Mouse (Mus musculus) naive thymus-derived CD4-positive, alpha-beta T cell, adult 2 months (primary cell): ENCODE data around the gene Asic2.
A peak's percentile ranks its signal among the peaks of the same experiment; 100 is the strongest.

ENCODE experiments used
- DNase-seq: peaks from one replicate; pipeline ENCODE4 v3.0.0-alpha.2; 2011; ENCODE audit warnings: low read depth

The Asic2 gene

DNA sequence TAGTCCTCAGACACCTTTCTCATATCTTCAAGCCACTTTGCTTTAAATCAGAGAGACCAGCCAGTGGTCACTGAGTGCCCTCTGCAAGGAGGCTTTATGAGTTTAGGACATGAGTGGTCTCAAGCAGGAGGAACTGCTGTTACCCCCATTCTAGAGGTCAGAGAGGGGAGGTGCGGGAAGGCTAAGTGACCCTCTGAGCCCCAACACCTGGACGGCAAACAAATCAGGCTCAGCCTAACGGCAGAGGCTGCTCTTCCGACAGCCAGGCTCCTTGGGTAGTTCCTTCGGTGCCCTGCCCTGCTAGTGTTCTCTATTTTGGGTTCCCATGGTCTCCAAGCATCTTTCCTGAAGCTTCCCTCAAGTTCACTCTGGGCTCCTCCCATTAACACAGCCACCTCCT lies 357.8 kb downstream of the Asic2 start:
- DNase-seq: no peak

DNA sequence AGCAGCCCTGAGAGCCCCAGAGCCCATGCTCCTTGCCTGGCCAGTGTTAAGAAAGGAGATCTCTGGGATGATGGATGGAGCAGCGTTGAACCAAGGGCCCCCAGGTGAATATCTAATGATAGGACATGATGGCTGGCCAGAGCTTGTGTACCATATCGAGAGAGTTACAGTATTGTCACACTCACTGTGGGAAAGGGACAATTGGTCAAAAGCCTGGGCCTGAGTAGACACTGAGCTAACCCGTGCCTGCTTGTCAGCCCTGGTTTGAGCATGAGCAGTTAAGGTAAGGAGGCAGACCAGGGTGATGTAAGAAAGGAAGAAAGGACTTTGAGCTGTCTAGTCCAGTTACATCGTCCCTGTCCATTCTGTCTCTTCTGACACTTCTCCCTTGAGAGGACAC lies 365.3 kb downstream of the Asic2 start:
- DNase-seq: no peak

DNA sequence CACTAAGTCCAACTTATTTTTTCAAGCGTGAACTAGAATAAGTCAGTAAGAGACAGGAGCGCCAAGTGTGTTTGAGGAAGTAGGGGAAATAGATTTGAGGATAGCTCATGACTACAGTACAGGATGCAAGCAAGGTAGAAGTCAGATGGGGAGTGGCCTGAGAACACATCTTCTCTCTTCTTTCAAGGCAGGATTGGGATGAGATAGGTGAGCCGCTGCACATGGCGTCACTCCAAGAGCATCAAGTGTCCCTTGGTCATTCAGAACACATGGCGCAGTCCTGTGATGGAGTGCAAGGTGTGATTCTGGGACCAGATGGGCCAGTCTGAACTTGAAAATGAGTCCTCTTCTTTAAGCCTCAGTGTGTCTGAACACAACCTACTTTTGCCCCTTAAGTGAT lies 366.5 kb downstream of the Asic2 start:
- no peak for DNase-seq

DNA sequence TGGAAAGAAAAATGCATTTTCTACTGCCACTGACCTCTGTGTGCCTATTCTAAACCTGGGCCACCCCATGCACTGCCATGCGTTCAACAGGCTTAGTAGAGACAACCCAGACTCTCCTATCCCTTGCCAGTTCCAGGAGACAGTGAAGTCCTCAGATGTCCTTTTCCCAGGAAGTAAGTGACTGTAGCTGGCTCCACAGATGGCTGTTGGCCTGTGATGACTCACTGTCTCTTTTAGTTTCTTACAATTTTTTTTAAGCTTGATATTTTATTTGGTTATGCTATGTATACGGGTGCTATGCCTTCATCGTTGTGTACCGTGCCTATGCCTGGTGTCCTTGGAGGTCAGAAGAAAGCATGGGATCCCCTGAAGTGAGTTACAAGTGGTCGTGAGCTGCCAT lies 370.7 kb downstream of the Asic2 start:
- no peak for DNase-seq

DNA sequence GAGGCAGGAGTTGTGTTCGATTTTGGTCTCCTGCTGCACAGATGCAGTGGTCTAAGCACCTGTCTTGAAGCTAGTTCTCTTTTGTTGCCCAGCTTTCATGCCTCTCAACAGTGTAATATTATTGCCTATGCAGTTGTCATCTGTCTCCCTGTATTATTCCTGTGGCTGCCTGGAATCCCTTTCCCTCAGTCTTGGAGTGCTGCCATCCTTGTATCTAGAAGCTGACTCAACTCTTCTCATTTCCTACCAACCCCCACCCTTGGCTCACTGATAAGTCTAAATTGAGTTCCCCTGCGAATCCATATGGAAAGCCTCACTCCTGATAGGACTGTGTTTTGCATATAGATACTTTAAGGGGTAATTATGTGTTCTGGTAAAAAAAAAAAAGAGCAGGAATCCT lies 373.0 kb downstream of the Asic2 start:
- no peak for DNase-seq

DNA sequence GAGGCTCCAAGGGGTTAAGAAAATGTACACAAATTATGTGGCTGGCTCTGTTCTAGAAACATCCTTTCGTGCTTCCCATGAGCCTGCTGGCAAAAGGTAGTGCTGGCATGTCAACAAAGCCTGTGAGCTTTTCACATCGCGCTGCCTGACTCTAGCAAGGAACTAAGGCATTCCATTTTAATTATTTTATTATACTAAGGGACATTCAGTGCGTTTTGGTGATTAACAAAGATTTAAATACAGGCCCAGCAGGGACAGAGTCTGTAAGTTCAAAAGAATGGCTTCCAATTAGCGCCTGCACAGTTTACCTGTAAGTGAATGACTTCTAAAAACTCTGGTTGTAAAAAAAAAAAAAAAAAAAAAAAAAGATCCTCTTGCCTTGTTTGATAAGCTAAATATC lies 375.5 kb downstream of the Asic2 start:
- no peak for DNase-seq

DNA sequence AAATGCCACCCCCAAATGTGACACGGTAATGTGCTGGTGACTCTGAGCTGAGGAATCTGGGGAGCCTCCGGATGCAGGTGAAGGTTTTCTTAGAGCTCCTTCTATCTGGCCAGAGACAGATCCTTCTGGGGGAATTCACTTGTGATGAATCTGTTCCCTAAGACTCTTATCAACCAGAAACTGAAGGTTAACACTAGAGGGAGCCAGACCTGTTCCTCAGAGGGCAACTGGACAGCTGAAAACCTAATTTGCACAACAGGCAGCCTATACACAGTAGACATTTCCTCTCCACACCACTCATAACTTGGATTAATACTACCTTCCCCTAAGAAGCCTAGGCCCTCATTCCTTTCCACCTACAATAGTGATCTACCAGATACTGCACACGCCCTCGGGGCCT lies 377.3 kb downstream of the Asic2 start:
- DNase-seq: no peak

DNA sequence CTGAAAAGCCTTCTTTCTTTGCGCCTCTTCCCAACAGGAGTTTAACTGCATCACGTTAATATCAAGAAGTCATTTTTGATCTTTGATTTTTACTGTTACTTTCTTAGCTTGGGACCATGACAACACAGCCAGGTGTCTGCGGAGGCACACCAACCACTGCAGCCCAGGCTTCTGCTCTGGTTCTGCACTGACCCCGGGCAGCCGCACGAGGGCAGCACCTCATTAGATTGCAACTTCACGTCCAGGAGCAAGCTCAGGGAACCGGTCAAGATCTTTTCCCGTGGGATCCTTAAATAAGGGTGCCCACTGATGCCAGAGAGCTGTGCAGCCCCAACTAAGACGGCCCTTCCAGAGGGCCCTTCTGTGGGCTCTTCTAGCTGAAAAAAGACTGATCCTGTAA lies 379.6 kb downstream of the Asic2 start:
- DNase-seq: no peak

DNA sequence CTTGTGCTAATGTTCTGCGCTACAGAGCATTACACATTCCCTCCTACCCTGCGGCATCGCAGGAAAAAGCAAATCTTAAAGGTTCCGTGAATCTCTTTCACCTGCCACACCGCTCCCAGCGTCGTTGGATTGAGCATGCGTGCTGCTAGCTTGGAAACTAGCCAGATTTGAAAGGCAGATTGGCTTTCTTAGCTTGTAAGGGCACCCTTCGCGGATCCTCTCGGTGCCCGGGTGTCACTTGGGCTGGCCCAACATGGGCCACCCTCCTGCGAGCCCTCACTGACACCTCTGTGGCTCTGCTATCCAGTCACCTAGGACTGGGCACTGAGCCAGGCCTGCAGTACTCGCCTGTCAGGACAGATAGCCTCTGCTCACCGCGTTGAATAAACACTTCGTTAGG lies 380.3 kb downstream of the Asic2 start:
- no peak for DNase-seq

DNA sequence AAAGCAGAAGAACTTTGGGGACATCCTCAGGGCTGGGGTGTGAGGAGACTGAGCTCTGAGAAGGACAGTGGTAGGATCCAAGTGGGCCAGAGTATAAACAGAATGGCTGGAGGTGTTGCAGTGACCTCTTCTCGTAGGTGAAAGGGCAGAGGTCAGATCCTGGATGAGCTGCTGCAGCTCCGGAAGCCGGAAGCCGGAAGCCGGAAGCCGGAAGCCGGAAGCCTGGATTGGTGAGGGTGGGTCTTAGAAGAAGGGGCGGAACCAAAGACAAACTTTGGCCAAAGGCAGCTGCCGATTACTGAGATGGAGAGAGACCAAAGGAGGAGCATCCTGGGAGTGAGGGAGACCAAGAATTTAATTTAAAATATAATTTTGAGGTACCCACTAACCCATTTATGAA lies 381.1 kb downstream of the Asic2 start:
- DNase-seq: no peak

DNA sequence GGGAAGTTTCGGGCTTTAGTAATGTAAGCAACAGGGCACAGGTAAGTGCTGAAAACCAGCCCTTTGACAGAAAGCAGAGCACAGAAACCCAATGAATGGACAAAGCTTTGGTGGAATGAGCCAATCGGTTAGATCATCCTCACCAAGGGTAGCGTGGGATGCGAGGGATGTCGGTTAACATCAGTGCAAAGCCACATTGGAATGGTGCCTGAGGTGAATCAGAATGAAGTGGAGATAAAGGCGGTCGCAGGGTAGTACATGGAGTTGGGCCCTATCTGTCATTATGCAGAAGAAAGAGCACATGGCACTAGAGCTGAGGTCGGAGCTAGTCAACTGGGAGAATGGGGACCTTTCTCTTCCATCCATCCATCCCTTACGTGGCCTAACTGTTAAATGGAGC lies 383.8 kb downstream of the Asic2 start:
- no peak for DNase-seq

DNA sequence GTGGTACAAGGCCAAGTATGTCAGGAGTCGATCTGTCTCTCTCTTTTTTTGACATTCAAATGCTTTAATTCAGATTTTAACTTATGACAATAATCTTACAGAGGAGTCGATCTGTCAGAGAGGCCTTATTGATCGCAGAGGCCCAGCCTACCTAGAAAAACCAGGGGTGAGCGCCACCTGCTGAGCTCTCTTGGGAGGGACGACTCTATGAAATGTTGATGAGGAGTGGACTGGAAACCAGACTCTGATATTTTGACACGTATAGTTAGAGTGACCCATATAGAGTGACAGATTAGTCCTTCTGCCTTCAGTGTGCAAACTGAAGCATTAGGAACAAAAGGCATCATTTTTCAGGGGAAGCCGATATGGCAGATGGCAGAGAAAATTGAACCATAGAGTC lies 385.1 kb downstream of the Asic2 start:
- DNase-seq: no peak

DNA sequence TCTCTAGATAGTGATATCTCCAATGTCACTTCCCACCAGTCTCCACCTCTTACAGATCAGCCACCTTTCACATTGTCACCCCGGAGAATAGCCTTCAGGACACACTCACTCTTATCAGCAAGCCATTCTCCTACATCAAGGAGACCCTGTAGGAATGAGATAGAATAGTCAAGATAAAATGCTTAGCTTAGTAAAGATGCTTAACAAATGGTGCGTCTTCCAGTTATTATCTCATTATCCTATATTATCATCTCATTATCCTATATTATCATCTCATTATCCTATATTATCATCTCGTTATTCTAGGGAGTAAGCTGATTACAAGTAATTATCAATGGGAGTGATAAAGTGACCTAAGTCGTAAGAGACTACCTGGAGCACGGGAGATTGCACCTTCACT lies 386.1 kb downstream of the Asic2 start:
- no peak for DNase-seq

DNA sequence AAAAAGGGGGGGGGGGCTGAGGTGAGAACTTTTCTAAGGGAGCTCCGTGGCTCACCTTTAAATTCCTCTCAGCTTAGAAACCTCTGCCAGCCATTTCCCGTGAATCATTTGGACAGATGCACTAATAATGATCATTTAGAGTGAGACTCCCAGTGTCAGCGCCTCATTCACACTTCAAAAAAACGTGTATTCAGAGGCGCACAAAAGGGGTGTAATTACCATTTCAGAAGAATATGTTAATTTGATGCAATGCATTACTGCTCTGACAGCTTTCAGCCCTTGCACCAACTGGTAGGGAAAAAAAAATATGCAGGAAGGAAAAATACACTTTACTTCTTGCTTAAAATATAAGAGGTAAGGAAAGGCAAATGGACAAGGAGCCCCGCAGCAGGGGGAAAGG lies 388.5 kb downstream of the Asic2 start:
- no peak for DNase-seq

DNA sequence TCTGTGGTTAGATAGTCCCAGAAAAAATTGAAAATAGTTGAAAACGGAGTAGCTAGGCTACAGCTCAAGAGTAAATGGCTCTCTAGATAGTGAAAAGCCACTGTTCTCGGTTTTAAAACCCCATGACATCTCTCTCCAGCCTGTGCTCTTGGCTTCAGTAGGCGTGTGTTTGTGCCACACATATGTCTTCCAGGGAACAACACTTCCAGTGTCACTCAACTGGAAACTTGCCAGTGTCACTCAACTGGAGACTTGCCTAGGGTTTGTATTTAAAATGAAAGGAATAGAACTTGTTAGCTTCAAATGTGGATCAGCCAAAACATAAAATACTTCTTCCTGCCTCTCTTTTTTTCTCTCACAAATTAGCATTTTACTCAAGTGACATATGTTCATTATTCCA lies 397.9 kb downstream of the Asic2 start:
- no peak for DNase-seq

DNA sequence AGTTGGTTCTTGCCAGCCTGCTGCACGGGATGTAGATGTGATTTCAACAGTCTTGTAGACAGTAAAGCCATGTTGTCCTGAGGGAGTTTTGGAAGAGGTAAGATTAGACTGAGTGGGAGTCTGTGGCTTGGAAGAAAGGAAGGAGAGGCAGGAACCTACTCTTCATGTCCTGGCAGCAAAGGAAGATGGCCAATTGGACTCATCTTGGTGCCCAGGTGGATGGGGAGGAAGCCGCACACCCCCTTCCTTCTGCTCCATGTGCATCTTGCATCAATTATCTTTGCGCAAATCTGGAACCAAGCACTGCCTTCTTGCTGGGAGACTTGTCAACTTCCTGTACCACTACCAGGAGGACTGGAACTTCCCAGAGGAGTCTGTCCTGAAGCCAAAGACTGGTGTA lies 403.4 kb downstream of the Asic2 start:
- no peak for DNase-seq

DNA sequence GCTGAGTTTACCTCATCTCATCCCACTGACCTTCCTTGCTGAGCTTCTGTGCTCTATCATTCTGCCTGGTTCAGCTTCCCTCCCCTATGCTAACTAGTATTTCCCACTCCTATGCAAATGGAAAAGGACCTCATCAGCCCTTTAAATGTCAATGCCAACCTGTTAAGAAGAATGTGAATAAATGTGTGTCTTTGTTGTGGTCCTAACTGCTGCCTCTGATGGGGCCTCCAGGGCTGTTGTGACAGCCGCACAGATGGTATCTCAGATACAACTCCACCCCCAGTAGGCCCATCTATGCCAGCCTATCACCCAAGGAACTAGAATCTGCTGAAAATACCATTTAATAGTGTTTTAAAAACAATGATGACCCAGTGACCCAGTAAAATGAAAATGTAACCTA lies 407.9 kb downstream of the Asic2 start:
- DNase-seq: no peak

DNA sequence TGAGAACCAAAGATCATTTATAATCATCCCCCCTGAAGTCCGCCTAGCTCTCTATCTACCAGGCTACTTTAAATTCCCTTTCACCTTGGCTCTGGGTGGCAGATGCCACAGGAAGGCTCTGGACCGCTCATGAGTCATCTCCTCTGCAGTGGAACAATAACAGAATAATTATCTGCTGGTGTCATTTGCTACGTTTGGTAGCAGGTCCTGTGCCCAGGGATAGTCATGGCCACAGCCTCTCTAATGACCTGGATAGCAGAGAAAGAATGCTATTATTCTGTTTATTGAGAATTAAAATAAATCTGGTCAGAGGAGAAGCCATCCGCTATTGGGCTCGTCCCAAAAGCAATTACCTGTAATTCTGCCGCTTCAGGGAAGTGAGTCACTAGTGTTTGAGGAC lies 425.1 kb downstream of the Asic2 start:
- DNase-seq: no peak

DNA sequence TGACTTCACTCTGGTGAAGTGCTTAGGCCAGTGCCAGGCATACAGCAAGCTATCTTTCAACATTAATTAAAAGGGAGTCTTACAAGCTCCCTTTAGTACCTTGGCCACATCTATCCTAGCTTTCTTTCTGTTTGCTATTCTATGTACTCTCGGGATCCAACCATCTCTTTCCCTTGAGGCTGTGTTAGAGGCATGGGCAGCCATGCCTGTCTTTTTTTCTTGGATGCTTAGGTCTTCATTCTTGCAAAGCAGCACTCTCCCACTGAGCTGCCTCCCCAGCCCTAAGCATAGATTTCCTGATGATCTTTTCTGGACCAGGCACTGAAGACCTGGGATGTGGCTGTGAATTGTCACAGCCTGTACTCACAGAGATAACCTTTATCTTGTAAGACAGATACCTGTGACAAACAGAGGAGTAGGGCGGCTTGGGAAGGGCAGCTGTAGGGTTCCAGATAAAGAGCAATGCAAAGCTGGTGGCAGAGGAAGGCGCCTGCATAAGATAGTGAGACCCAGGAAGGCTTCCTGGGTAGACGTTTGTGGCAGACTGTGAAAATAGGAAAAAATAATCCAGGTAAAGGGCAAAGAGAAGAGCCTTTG lies 433.0 kb downstream of the Asic2 start:
- no peak for DNase-seq

DNA sequence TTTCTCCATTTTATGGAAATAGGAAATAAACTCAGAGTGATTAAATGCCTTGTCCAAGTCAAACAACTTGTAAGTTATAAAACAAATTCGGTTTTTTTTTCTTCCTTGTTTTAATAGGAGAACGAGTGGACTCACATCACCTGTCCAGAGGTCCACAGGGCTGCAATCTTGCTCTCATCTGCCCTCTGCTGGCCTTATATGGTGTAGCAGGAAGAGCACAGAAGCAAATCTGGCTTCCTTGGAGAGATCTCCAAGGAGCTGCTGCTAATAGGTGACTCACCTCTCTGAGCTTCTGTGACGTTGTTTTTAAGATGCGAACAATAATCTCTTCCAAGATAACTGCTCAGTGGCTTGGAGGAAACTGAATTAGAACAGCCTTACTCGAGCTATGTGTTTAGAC lies 433.6 kb downstream of the Asic2 start:
- peak; percentile 2 for DNase-seq

DNA sequence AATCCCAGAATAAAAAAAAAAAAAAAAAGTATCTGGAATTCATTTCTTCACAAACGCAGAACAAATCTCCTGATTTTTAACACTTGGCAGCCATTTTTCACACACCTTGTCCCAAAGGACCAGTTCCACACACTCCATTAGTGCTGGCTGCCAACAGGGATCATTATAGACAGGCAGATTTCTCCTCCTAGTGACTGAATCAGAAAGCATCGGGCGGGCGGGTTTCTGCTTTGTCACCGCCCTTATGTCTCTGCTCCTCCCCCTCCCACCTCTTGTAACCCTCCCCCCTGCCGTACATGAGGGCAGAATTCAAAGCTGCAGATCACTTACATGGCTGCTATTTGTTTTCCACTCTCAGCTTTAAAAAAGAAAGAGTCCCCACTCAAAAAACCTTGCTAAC lies 436.4 kb downstream of the Asic2 start:
- no peak for DNase-seq

DNA sequence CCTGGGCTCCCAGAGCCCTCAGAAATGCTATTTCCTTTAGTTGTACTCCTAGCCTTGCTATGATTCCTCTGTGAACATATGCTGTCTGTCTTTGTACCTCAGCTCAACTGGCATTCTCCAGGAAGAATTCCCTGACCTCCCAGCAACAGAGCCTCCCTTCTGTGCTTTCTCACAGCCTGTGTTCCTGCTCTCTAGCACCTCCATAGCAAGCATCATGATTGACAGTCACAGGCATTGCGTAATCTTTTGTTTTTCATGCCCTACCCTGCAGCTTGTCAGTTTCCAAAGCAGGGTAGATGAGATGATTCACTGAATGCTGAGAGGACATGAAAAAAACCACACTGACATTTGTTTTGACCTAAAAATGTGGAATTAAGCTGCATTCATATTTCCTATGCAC lies 445.3 kb downstream of the Asic2 start:
- DNase-seq: no peak

DNA sequence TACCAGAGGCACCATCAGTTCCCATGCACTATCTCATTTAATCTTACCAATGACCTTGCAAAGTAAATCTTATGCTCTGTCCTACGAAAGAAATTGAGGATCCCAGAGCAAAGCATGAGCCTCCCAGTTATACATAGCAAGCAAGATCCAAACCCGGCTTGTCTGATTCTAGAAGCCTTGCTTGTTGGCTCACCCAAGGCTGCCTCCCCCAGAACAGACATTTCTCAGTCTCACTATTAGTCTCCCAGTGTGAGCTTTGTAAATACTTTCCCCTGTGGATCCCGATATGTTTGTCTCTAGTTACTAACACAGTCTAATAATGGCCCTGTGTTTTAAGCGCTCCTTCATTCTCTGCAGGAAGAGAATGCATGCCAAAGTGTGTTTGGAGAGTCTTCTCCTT lies 446.4 kb downstream of the Asic2 start:
- no peak for DNase-seq

DNA sequence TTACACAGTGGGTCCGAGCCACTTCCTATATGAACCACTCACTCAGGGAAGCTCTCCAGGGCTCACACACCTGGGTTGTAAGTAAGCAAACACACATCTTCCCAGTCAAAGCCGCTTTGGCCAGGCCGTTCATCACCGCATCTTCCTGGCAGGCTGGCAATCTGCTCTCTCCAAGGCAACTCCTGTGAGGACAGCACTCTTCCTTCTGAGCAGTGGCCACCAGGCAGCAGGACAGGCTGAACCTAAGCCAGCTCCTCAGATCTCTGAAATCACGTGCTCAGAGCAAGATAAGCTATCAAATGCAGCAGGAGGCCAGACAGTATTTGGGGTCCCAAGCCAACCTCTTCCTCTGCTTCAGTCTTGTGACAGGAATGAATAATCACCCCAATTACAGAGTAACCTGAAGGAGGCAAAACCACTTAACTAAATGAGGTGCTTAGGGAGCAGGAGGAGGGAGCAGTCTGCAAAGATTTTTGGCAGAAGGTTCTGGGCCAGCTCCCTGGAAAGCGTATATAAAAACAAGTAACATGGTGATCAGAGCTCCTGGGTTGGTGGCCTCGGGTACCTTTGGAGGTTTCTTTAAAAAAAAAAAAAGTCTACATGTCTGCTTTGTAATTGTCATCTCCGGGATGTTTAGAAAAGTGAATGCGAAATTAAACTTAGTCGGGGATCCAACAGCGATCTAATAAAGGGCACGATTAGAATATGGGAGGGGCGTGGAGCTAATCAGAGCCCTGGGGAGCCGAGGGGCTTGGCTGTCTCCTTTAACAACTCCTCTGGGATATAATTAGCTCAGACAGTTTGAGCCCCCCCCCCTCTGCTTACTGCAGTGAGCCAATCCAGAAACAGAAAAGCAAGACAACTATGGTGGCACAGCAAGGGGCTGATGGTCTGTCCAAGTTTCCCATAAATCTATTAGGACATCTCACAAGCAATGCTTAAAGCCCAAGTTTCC lies 450.0 kb downstream of the Asic2 start:
- no peak for DNase-seq
